Mouse (Mus musculus) layer of hippocampus, postnatal 25 days (tissue): ENCODE measurements at regions not wholly inside any gene's neighbourhood (a gene's known extent, or its start where the extent isn't known, plus 50 kb on each side); places are given as distances from the start of the nearest gene placed in this dataset.

ENCODE experiments used
- DNase-seq, 2 experiments: peaks; one replicate each; pipeline ENCODE4 v3.0.0; 2022; ENCODE audit warnings: mixed read lengths in 2 of 2, low spot score in 1 of 2; ENCODE audit errors: extremely low spot score in 1 of 2

GRCm38 (mm10) chr7:58919863-58920262 lies 263.9 kb downstream of the Atp10a start:
- no peak for DNase-seq

DNA sequence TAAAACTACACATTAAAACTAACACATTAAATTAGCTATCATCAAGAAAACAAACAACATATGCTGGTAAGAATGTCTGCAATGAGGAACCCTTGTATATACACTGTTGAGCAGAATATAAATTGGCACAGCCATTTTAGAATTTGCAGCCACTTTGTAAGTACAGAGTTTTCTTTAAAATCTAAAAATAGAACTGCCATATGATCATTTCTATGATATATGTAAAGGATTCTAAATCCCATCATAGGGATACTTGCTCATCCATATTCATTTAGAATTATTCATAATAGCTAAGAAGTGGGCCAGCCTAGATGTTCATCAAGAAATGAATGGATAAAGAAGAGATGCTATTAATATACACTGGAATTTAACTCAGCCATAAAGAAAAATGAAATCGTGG lies 264.3 kb downstream of the Atp10a start:
- no peak for DNase-seq

DNA sequence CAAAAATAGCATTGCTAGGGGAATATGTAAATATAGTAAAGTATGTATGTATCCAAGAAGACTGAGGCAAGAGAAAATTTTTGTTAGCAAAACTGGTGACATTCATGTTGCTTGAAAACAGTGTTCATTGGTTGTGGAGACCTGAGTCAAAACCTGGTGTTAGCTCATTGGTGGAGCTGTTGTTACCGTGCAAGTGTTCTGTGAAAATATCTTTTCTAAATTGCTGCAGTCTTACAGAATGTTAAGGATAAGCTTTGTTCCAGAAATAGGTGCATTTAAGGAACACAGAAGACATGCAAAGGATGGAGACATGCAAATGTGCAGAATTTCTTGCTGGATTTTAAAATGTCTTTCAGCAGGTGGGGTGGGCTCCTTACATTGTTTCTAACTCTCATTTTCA lies 269.0 kb downstream of the Atp10a start:
- DNase-seq = no peak

GRCm38 (mm10) chr7:58925406-58925805 lies 269.4 kb downstream of the Atp10a start:
- no peak for DNase-seq

DNA sequence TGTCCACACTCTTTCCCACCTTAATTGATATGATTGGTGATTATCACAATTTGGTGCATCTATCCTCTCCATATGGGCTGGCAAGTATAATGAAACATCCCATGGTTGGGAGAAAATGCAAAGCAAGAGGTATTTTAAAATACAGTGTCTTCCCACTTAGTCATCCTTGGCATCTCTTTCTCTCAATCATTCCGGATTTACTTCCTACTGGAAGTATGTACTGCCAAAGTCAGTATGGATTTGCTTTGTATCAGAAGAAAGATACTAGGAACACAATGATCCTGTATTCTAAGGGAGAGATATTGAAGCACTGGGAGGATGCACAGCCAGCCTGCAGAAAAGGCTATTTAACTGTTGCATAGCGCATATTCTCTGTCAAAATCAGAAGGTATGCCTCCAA lies 271.1 kb upstream of the Ube3a start:
- no peak for DNase-seq

GRCm38 (mm10) chr7:59007196-59007595 lies 221.4 kb upstream of the Ube3a start:
- DNase-seq = peak in 1 of 2 experiments; percentile 3

DNA sequence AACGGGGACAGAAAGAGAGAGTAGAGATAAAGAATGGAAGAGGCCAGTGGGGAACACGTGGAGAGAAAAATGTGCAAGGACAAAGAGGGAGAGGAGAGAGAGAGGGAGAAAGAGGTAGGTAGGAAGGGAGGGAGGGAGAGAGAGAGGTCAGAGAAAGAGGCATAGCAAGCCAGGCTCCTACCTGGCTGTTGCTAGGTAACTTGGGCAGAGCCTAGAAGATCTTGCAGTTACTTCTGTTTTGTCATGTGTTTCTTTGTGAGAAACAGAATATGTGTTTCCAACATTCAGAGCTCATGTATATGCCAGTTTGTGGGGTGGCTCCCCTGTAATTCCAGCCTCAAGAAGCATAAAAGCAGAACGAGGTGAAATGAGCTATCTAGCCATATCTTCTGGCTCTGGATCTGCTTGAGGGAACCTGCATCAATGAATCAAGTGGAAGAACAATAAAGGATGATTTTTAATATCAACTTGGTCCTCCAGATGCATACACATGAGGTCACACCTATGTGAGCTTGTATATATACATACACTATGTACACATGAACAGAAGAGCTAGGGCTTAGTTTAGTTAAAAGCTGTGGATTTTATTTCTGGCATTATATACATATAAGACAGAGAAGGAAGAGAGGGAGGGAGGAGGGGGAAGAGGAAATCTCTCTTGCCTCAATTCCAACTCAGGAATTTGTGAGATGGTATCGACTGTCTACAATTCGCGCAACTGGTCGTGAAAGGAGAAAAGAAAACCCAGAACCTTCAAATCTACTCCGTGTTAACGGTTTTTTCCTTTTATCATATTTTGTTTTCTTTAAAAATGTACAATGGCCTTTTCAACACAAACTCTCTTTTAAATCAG lies 214.9 kb upstream of the Ube3a start:
- no peak for DNase-seq

DNA sequence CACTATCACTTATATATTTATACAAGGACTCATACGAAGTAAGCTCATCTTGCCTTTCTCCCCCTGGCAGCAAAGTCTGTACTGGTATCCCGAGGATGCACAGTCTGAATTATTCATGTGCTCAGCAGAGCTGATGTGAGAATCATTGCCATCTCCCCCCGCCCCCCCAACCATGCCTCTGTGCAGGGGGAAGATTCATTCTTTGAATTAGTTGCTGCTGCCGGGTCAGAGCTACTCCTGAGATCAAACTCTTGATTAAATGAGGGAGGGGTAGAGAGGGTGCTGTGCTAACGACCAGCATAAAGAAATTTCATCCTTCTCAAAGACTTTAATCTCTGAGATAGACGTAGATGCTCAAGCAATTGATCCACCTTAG lies 214.3 kb upstream of the Ube3a start:
- DNase-seq = no peak

- no peak for DNase-seq
Observed at GRCm38 (mm10) chr7:59027437-59027836, 201.1 kb upstream of the Ube3a start.
